20 mouse cellular contexts compared by ENCODE assay signal in the genomic region with DNA sequence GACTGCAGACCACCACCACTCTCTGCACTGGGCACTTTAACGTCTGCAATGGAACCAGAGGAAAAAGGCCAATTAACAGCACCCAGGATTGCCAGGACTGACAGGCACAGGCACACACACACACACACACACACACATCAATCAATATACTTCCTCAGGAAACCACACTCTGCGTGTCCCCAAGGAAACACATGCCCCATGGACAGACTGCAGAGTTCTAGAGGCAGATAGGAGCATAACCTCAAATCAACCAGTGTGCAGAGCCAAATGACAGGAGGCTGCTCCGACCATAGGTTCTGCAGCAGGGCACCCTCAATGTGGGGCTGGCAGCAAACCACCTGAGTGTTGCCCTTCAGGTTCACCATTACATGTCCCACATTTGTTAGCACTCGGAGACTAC.
"Had no signal": no experiment of that assay in that cellular context is flagged by ENCODE, and none has a peak within 500 bp of the region (broad histone marks: within the 10 kb centered on the region; RNA-seq: fewer than 3 reads in every experiment).

No protein-coding gene starts in this region.

- H3K9me3 ChIP-seq: limb, embryonic 12.5 days; limb, embryonic 15.5 days had no signal

- ATAC-seq: liver, postnatal 0 days; lung, postnatal 0 days had no signal

- H3K27me3 ChIP-seq: limb, embryonic 12.5 days; limb, embryonic 15.5 days had no signal

- DNase-seq: kidney, adult 18-20 months; kidney, adult 9 months; kidney, postnatal 14 days; kidney, postnatal 4 days; left cerebral cortex, postnatal 4 days; liver, postnatal 0 days; lung, embryonic 14.5 days; midbrain, embryonic 14.5 days; right cerebral cortex, postnatal 14 days; right cerebral cortex, postnatal 4 days; thymus, adult 2 months; thymus, postnatal 14 days; thymus, postnatal 4 days had no signal

- H3K4me3 ChIP-seq: limb, embryonic 12.5 days; limb, embryonic 15.5 days had no signal

- H3K4me2 ChIP-seq: limb, embryonic 12.5 days; limb, embryonic 15.5 days; liver, embryonic 11.5 days; lung, embryonic 14.5 days had no signal

- H3K9ac ChIP-seq: limb, embryonic 12.5 days; limb, embryonic 15.5 days; liver, embryonic 14.5 days; liver, postnatal 0 days; lung, embryonic 14.5 days had no signal

- H3K27ac ChIP-seq: limb, embryonic 12.5 days; limb, embryonic 15.5 days; liver, embryonic 14.5 days; macrophage; stomach, postnatal 0 days had no signal

- H3K4me1 ChIP-seq: limb, embryonic 15.5 days had no signal
